Mouse (Mus musculus) stomach, postnatal 0 days (tissue): Measurements from ENCODE around the gene Rprd1b. TPM values are rescaled to one million over a fixed set of nuclear protein-coding genes. Genes with fewer than 3 reads are reported as not detected.

Source experiments
- ATAC-seq: fragments of 200-750 bp; cut with Nextera tagmentation; 2 replicates; pipeline ENCODE4 v1.8.0; 2017; ENCODE audit not compliant: low FRiP score, low TSS enrichment
- DNase-seq: peaks from one replicate; pipeline ENCODE4 v3.0.0-alpha.2; 2016; ENCODE audit warnings: low spot score
- H3K27ac ChIP-seq: fragments of 300-500 bp; sonication (generic); replicated peaks from 2 replicates; pipeline ENCODE4 v1.5.1; 2014; ENCODE audit warnings: mild to moderate bottlenecking, control low read depth
- H3K27me3 ChIP-seq: fragments of 300-500 bp; sonication (generic); 2 replicates; pipeline ENCODE4 v1.6.1; 2014; ENCODE audit warnings: low read length; ENCODE audit not compliant: control insufficient read depth, insufficient read depth
- H3K36me3 ChIP-seq: fragments of 300-500 bp; sonication (generic); 2 replicates; pipeline ENCODE4 v1.6.1; 2014; ENCODE audit warnings: low read length, mixed read lengths; ENCODE audit not compliant: control insufficient read depth, insufficient read depth
- H3K4me1 ChIP-seq: fragments of 300-500 bp; sonication (generic); replicated peaks from 2 replicates; pipeline ENCODE4 v1.6.1; 2014; ENCODE audit warnings: antibody characterized with exemption; ENCODE audit not compliant: control insufficient read depth, insufficient read depth
- H3K4me2 ChIP-seq: fragments of 300-500 bp; sonication (generic); replicated peaks from 2 replicates; pipeline ENCODE4 v1.6.1; 2014; ENCODE audit warnings: low read depth, mild to moderate bottlenecking, control low read depth, moderate library complexity
- H3K4me3 ChIP-seq: fragments of 300-500 bp; sonication (generic); 2 replicates; pipeline ENCODE4 v1.5.1; 2014; ENCODE audit warnings: low read depth, low read length, control low read depth
- H3K9ac ChIP-seq: fragments of 300-500 bp; sonication (generic); 2 replicates; pipeline ENCODE4 v1.6.1; 2014; ENCODE audit warnings: mild to moderate bottlenecking, low read length, control low read depth, mixed read lengths
- H3K9me3 ChIP-seq: fragments of 300-500 bp; sonication (generic); 2 replicates; pipeline ENCODE4 v1.6.1; 2016; ENCODE audit warnings: low read length; ENCODE audit not compliant: control insufficient read depth
- CTCF ChIP-seq: IDR thresholded peaks from 2 replicates; pipeline ENCODE4 v1.5.1; 2016; ENCODE audit warnings: antibody characterized with exemption, low read depth, mild to moderate bottlenecking, moderate library complexity
- EP300 ChIP-seq: optimal IDR thresholded peaks from 2 replicates; pipeline ENCODE3; 2016; ENCODE audit warnings: antibody characterized with exemption
- WGBS: fragments of 180-500 bp; shearing (Covaris S2); extraction: QIAGEN DNeasy Blood & Tissue Kit; methylation state at CpG from one replicate; pipeline ENCODE4 v1.1.7; 2014; 5-methylcytosine and 5-hydroxymethylcytosine counted together
- polyA plus RNA-seq: library from polyadenylated mRNA; unstranded; fragments of >200 nt; fragmentation: Nextera tagmentation; extraction: Ambion mirVana; gene quantifications from 2 replicates; pipeline ENCODE4 v1.2.1, GENCODE M21; 2015

Rprd1b gene
- polyA plus RNA-seq, 1 experiment from 2014 or later = 20.3 TPM

DNA sequence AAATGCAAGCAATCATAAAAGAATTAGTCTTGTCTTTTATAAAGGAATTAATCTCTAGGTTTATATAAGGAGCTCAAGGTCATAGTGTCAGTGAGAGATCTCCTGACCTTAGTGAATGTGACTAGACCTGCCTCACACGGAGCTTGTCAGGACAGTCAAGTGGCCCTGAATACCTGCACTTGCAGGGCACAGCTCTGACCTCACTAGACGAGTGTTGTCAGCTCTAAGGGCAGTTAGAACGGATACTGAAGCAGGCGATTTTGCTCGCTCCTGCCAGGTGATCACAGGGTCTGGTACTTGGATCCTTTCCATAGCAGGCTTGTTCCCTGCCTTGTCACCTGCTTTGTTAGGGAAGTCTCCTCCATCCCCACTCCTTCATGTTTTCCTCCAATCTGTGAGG is 36.8 kb downstream of the Rprd1b start:
- H3K36me3 ChIP-seq = peaks cover 9% of the 10 kb centered on the region; the same call in 1 of the 2 replicates
- WGBS = 72% methylated on average over 5 of the region's 5 CpGs
- H3K4me1 ChIP-seq = no peaks in the 10 kb centered on the region
- H3K9me3 ChIP-seq = no peaks in the 10 kb centered on the region
- no peak overlapping the region for H3K27ac ChIP-seq
- no peak overlapping the region for H3K4me3 ChIP-seq
- DNase-seq (no peak), ATAC-seq (0 out of 2 replicates have a peak, but pooled peaks have one; percentile 15)
- TF ChIP-seq CTCF (no peak), EP300 (no peak)
- H3K4me2 ChIP-seq = no peak overlapping the region
- H3K9ac ChIP-seq = no peak overlapping the region
- no peaks in the 10 kb centered on the region for H3K27me3 ChIP-seq

DNA sequence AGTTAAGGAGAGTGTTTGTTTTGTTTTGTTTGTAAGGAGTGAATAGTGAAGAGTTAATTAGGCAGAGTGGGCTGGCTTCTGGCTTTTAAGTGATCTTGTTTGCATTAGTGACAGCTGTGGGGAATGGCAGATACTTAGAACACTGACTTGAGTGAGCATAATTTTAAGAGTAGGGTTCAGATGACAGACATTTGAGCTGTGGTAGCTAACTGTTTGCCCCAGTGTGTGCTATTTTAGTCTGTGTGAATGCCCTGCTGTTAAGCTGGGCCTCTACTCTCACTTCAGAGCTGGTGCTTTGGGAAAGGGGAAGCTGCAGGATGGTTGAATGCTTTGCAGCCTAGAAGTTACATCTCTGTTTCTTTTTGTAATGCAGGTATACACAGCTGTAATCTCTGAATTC is 38.2 kb downstream of the Rprd1b start:
- Histone ChIP-seq H3K36me3 (peaks cover 13% of the 10 kb centered on the region), H3K27me3 (no peaks in the 10 kb centered on the region), H3K9ac (no peak overlapping the region), H3K27ac (no peak overlapping the region), H3K9me3 (no peaks in the 10 kb centered on the region), H3K4me2 (no peak overlapping the region), H3K4me3 (no peak overlapping the region), H3K4me1 (peaks cover 3% of the 10 kb centered on the region; the same call in 1 of the 2 replicates)
- no peak for ATAC-seq
- TF ChIP-seq CTCF (no peak), EP300 (no peak)
- DNase-seq = no peak

DNA sequence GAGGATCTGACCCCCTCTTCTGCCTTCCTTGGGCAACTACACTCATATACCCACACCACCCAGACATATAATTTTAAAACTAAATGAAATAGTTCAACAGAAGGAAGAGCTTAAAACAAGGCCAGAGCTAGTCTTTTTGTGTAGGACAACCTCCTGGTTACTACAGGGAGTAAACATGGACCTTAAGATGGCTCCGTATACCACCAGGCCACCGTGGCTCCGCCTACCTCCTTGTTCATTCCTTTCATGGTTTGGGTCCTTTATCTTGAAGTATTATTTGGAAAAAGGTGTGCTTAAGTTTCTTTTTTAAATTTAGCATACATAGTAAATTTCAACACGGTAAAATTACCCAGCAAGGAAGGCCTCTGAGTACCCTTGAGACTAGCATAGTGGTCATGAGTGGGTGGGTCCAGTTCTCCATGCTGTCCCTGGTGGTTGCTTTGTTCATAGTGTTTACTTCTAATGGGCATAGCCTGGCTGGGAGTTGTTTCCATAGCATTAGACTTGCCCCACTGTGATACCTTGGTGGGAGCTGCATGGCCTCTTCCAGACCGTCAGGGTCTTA is 39.0 kb downstream of the Rprd1b start:
- TF ChIP-seq CTCF (no peak), EP300 (no peak)
- WGBS = 89% methylated on average over 5 of the region's 5 CpGs
- Histone ChIP-seq H3K27ac (no peak overlapping the region), H3K4me2 (no peak overlapping the region), H3K36me3 (peaks cover 11% of the 10 kb centered on the region), H3K9me3 (no peaks in the 10 kb centered on the region), H3K9ac (no peak overlapping the region), H3K27me3 (no peaks in the 10 kb centered on the region), H3K4me3 (no peak overlapping the region), H3K4me1 (peaks cover 5% of the 10 kb centered on the region; the same call in 1 of the 2 replicates)
- ATAC-seq (no peak), DNase-seq (no peak)

GRCm38 (mm10) chr2:158068444-158068971 is 40.2 kb downstream of the Rprd1b start:
- peaks cover 5% of the 10 kb centered on the region; the same call in 1 of the 2 replicates for H3K4me1 ChIP-seq
- no peak overlapping the region for H3K9ac ChIP-seq
- no peak for DNase-seq
- no peak for ATAC-seq
- H3K9me3 ChIP-seq = no peaks in the 10 kb centered on the region
- no peak overlapping the region for H3K27ac ChIP-seq
- TF ChIP-seq CTCF = no peak
- TF ChIP-seq EP300 = no peak
- H3K36me3 ChIP-seq = peaks cover 12% of the 10 kb centered on the region
- no peak overlapping the region for H3K4me3 ChIP-seq
- H3K4me2 ChIP-seq = no peak overlapping the region
- H3K27me3 ChIP-seq = no peaks in the 10 kb centered on the region

DNA sequence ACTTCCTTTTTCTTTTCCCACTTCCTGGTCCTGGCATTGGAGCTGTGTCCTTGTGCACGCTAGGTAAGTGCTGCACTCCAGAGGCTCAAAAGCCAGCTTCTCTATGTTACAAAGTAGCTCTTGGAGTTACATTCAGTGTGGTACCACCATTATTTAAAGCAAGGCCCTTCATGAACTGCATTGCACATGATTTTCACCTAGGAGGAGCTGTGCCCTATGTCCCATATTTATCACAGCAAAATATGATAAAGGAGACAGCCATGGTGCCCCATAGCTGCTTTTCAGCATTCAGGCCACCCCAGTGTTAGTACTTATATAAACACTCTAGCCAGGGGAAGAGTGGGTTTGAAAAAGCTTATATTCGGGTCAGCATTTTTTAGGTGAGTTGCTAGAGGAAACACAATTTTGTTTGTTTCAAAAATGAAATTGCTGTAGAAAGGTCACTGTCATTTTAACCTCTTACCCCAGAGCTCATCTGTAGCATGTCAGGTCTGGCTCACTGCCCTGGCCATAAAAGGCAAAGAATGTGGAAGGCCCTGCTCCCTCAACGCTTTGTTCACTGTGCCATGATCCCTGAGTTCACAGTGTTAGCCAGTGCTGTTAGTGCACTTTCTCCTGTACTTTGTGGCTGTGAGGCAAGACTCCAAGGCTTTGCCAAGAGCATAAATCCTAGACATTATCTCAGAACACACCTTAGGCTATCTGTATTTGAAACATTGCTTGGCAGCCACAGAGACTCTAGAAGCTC is 42.8 kb downstream of the Rprd1b start:
- no peak overlapping the region for H3K4me3 ChIP-seq
- DNase-seq = no peak
- peak overlapping the region; percentile 75 for H3K27ac ChIP-seq
- H3K4me1 ChIP-seq = peaks cover 5% of the 10 kb centered on the region; the same call in 1 of the 2 replicates
- H3K4me2 ChIP-seq = no peak overlapping the region
- no peak overlapping the region for H3K9ac ChIP-seq
- TF ChIP-seq CTCF (peak; percentile 51), EP300 (no peak)
- no peaks in the 10 kb centered on the region for H3K27me3 ChIP-seq
- peaks cover 26% of the 10 kb centered on the region for H3K36me3 ChIP-seq
- no peaks in the 10 kb centered on the region for H3K9me3 ChIP-seq
- 37% methylated on average over 3 of the region's 3 CpGs for whole genome bisulfite sequencing
- 0 out of 2 replicates have a peak, but pooled peaks have one; percentile 33 for ATAC-seq

- Histone ChIP-seq H3K9me3 (no peaks in the 10 kb centered on the region), H3K4me2 (no peak overlapping the region), H3K9ac (no peak overlapping the region), H3K4me1 (peaks cover 5% of the 10 kb centered on the region; the same call in 1 of the 2 replicates), H3K27me3 (no peaks in the 10 kb centered on the region), H3K27ac (peak overlapping the region; percentile 75), H3K4me3 (no peak overlapping the region), H3K36me3 (peaks cover 29% of the 10 kb centered on the region)
- WGBS = 73% methylated on average over 5 of the region's 5 CpGs
- no peak for DNase-seq
- TF ChIP-seq CTCF (no peak), EP300 (no peak)
- no peak for ATAC-seq
These were observed 43.3 kb downstream of the Rprd1b start for GRCm38 (mm10) chr2:158071633-158071995.
